Mouse (Mus musculus) erythroblast, embryonic 14.5 days (primary cell): ENCODE measurements around the gene Nfic.

Experiments used
- GATA1 ChIP-seq: IDR thresholded peaks from 2 replicates; pipeline ENCODE4 v1.6.1; 2012; ENCODE audit warnings: low read length, inconsistent platforms, mixed read lengths
- TAL1 ChIP-seq: IDR thresholded peaks from 3 replicates; pipeline ENCODE4 v1.6.1; 2012; ENCODE audit warnings: low read length, inconsistent platforms, mixed read lengths

- TF ChIP-seq GATA1 = no peak
- TF ChIP-seq TAL1 = no peak
Observed at GRCm38 (mm10) chr10:81493601-81494220, 38.3 kb upstream of the Nfic start.
